Mouse (Mus musculus) CH12.LX (cell line): ENCODE results near the gene Cops7a.

ENCODE experiments used
- CTCF ChIP-seq, 2 experiments: IDR thresholded peaks in 1 of 2; conservative IDR thresholded peaks in 1 of 2; 2 replicates each; pipeline ENCODE4 v1.5.1; 2011 to 2012; ENCODE audit warnings: low read depth in 2 of 2, low read length in 2 of 2, improper control_type of control experiment in 1 of 2, inconsistent platforms in 1 of 2, mild to moderate bottlenecking in 1 of 2, moderate library complexity in 1 of 2
- ELF1 ChIP-seq: IDR thresholded peaks from 2 replicates; pipeline ENCODE4 v1.6.1; 2014; ENCODE audit warnings: low read depth, mild to moderate bottlenecking, inconsistent platforms, low read length, improper control_type of control experiment
- EP300 ChIP-seq: IDR thresholded peaks from 2 replicates; pipeline ENCODE4 v1.6.1; 2011; ENCODE audit warnings: low read length, improper control_type of control experiment
- JUND ChIP-seq: conservative IDR thresholded peaks from 2 replicates; pipeline ENCODE4 v1.6.1; 2011; ENCODE audit warnings: low read depth, low read length, improper control_type of control experiment
- UBTF ChIP-seq: IDR thresholded peaks from 2 replicates; pipeline ENCODE4 v1.6.1; 2012; ENCODE audit warnings: low read depth, mild to moderate bottlenecking, inconsistent platforms, low read length, improper control_type of control experiment, moderate library complexity

- no peak for TF ChIP-seq UBTF
- no peak for TF ChIP-seq CTCF (conservative IDR thresholded peaks at IDR 0.05 in 1 of 2, IDR thresholded peaks at IDR 0.05 in 1 of 2; ENCODE audit: low read depth in 2 of 2, low read length in 2 of 2)
- no peak for TF ChIP-seq EP300
- TF ChIP-seq ELF1, result no peak
- no peak for TF ChIP-seq JUND
Measured at GRCm38 (mm10) chr6:124961021-124961420, 4.3 kb downstream of the Cops7a start.
